Mouse (Mus musculus) CH12.LX (cell line): Measurements from ENCODE around the gene Ptprr. TPM values are rescaled to one million over a fixed set of nuclear protein-coding genes. Genes with fewer than 3 reads are reported as not detected.

Experiments
- DNase-seq: peaks from one replicate; pipeline ENCODE4 v3.0.0-alpha.2; 2013; ENCODE audit errors: extremely low read depth
- H3K27ac ChIP-seq: 2 replicates; pipeline ENCODE4 v1.5.1; 2012; ENCODE audit warnings: low read depth, mild to moderate bottlenecking, control low read depth, moderate library complexity; ENCODE audit not compliant: insufficient read depth
- H3K27me3 ChIP-seq: replicated peaks from 2 replicates; pipeline ENCODE3; 2012; ENCODE audit warnings: inconsistent platforms
- H3K36me3 ChIP-seq, 2 experiments: replicated peaks in 1 of 2; 2 replicates each; pipeline versions ENCODE3 to v1.6.1; 2012; ENCODE audit warnings: inconsistent platforms in 1 of 2, low read length in 1 of 2, mild to moderate bottlenecking in 1 of 2, mixed read lengths in 1 of 2, moderate library complexity in 1 of 2; ENCODE audit not compliant: control insufficient read depth in 1 of 2, insufficient read depth in 1 of 2
- H3K4me1 ChIP-seq, 2 experiments: 2 replicates each; pipeline ENCODE4 v1.6.1; 2012; ENCODE audit warnings: inconsistent platforms in 1 of 2, moderate library complexity in 1 of 2; ENCODE audit not compliant: insufficient read depth in 2 of 2, control insufficient read depth in 1 of 2
- H3K4me2 ChIP-seq: 2 replicates; pipeline ENCODE4 v1.6.1; 2012; ENCODE audit warnings: low read depth, mild to moderate bottlenecking, control low read depth; ENCODE audit not compliant: poor library complexity, insufficient read depth, severe bottlenecking
- H3K4me3 ChIP-seq, 3 experiments: fragments of 150-350 bp in 1 of 3; sonication (generic) in 1 of 3; replicated peaks in 1 of 3; 2 replicates each; pipeline versions ENCODE3 to v1.5.1; 2011 to 2012; ENCODE audit warnings: low read depth in 2 of 3, low read length in 2 of 3, mild to moderate bottlenecking in 2 of 3, moderate library complexity in 2 of 3, control low read depth in 1 of 3, improper control_type of control experiment in 1 of 3, inconsistent platforms in 1 of 3, mixed read lengths in 1 of 3; ENCODE audit not compliant: poor library complexity in 1 of 3
- H3K79me2 ChIP-seq: replicated peaks from 2 replicates; pipeline ENCODE4 v1.6.1; 2012; ENCODE audit warnings: mild to moderate bottlenecking, moderate library complexity; ENCODE audit not compliant: control insufficient read depth, poor library complexity, insufficient read depth, severe bottlenecking; ENCODE audit errors: extremely low read depth
- H3K9ac ChIP-seq: 2 replicates; pipeline ENCODE4 v1.6.1; 2012; ENCODE audit warnings: low read depth, mild to moderate bottlenecking, control low read depth, moderate library complexity; ENCODE audit not compliant: insufficient read depth
- H3K9me3 ChIP-seq: replicated peaks from 2 replicates; pipeline ENCODE3; 2012; ENCODE audit warnings: low read length, inconsistent platforms, mixed read lengths
- BHLHE40 ChIP-seq: IDR thresholded peaks from 2 replicates; pipeline ENCODE4 v1.6.1; 2011; ENCODE audit warnings: mild to moderate bottlenecking, low read depth, low read length, improper control_type of control experiment
- CHD1 ChIP-seq: IDR thresholded peaks from 2 replicates; pipeline ENCODE4 v1.6.1; 2012; ENCODE audit warnings: low read depth, low read length, improper control_type of control experiment, inconsistent platforms
- CTCF ChIP-seq, 2 experiments: IDR thresholded peaks in 1 of 2; conservative IDR thresholded peaks in 1 of 2; 2 replicates each; pipeline ENCODE4 v1.5.1; 2011 to 2012; ENCODE audit warnings: low read depth in 2 of 2, low read length in 2 of 2, improper control_type of control experiment in 1 of 2, inconsistent platforms in 1 of 2, mild to moderate bottlenecking in 1 of 2, moderate library complexity in 1 of 2
- ELF1 ChIP-seq: IDR thresholded peaks from 2 replicates; pipeline ENCODE4 v1.6.1; 2014; ENCODE audit warnings: low read depth, mild to moderate bottlenecking, inconsistent platforms, low read length, improper control_type of control experiment
- EP300 ChIP-seq: IDR thresholded peaks from 2 replicates; pipeline ENCODE4 v1.6.1; 2011; ENCODE audit warnings: low read length, improper control_type of control experiment
- ETS1 ChIP-seq: conservative IDR thresholded peaks from 2 replicates; pipeline ENCODE4 v1.6.1; 2012; ENCODE audit warnings: low read depth, mild to moderate bottlenecking, inconsistent platforms, low read length, improper control_type of control experiment, moderate library complexity
- GABPA ChIP-seq: IDR thresholded peaks from 2 replicates; pipeline ENCODE4 v1.6.1; 2012; ENCODE audit warnings: low read depth, low read length, improper control_type of control experiment, inconsistent platforms; ENCODE audit not compliant: insufficient replicate concordance
- HCFC1 ChIP-seq: IDR thresholded peaks from 2 replicates; pipeline ENCODE4 v1.6.1; 2012; ENCODE audit warnings: low read depth, mild to moderate bottlenecking, inconsistent platforms, low read length, improper control_type of control experiment
- JUN ChIP-seq: IDR thresholded peaks from 2 replicates; pipeline ENCODE4 v1.6.1; 2011; ENCODE audit warnings: low read depth, mild to moderate bottlenecking, low read length, improper control_type of control experiment, moderate library complexity; ENCODE audit not compliant: insufficient read depth
- JUND ChIP-seq: conservative IDR thresholded peaks from 2 replicates; pipeline ENCODE4 v1.6.1; 2011; ENCODE audit warnings: low read depth, low read length, improper control_type of control experiment
- MAFK ChIP-seq: IDR thresholded peaks from 2 replicates; pipeline ENCODE4 v1.6.1; 2011; ENCODE audit warnings: low read length, improper control_type of control experiment; ENCODE audit not compliant: insufficient replicate concordance
- MAX ChIP-seq: IDR thresholded peaks from 2 replicates; pipeline ENCODE4 v1.6.1; 2011; ENCODE audit warnings: low read length, improper control_type of control experiment
- MEF2A ChIP-seq: IDR thresholded peaks from 2 replicates; pipeline ENCODE4 v1.6.1; 2014; ENCODE audit warnings: low read depth, mild to moderate bottlenecking, inconsistent platforms, low read length, improper control_type of control experiment, borderline replicate concordance
- MXI1 ChIP-seq: IDR thresholded peaks from 2 replicates; pipeline ENCODE4 v1.6.1; 2011; ENCODE audit warnings: mild to moderate bottlenecking, low read depth, low read length, improper control_type of control experiment
- MYC ChIP-seq: IDR thresholded peaks from 2 replicates; pipeline ENCODE4 v1.6.1; 2011; ENCODE audit warnings: low read depth, mild to moderate bottlenecking, improper control_type of control experiment, low read length
- NELFE ChIP-seq: IDR thresholded peaks from 2 replicates; pipeline ENCODE4 v1.6.1; 2011; ENCODE audit warnings: low read depth, low read length, improper control_type of control experiment
- NRF1 ChIP-seq: IDR thresholded peaks from 2 replicates; pipeline ENCODE4 v1.6.1; 2014; ENCODE audit warnings: low read depth, mild to moderate bottlenecking, inconsistent platforms, low read length, improper control_type of control experiment, moderate library complexity
- POLR2AphosphoS2 ChIP-seq: IDR thresholded peaks from 2 replicates; pipeline ENCODE4 v1.6.1; 2011; ENCODE audit warnings: low read depth, low read length, improper control_type of control experiment
- RAD21 ChIP-seq: IDR thresholded peaks from 2 replicates; pipeline ENCODE4 v1.6.1; 2011; ENCODE audit warnings: low read depth, mild to moderate bottlenecking, low read length, improper control_type of control experiment, moderate library complexity
- RCOR1 ChIP-seq: conservative IDR thresholded peaks from 2 replicates; pipeline ENCODE4 v1.6.1; 2012; ENCODE audit warnings: low read depth, mild to moderate bottlenecking, inconsistent platforms, low read length, improper control_type of control experiment
- SIN3A ChIP-seq: IDR thresholded peaks from 2 replicates; pipeline ENCODE4 v1.6.1; 2012; ENCODE audit warnings: low read length, improper control_type of control experiment, inconsistent platforms
- TBP ChIP-seq: conservative IDR thresholded peaks from 2 replicates; pipeline ENCODE4 v1.6.1; 2011; ENCODE audit warnings: low read depth, low read length, improper control_type of control experiment
- UBTF ChIP-seq: IDR thresholded peaks from 2 replicates; pipeline ENCODE4 v1.6.1; 2012; ENCODE audit warnings: low read depth, mild to moderate bottlenecking, inconsistent platforms, low read length, improper control_type of control experiment, moderate library complexity
- USF1 ChIP-seq: IDR thresholded peaks from 2 replicates; pipeline ENCODE4 v1.6.1; 2014; ENCODE audit warnings: low read depth, mild to moderate bottlenecking, inconsistent platforms, low read length, improper control_type of control experiment
- ZKSCAN1 ChIP-seq: IDR thresholded peaks from 2 replicates; pipeline ENCODE4 v1.6.1; 2012; ENCODE audit warnings: low read depth, inconsistent platforms, low read length, improper control_type of control experiment, borderline replicate concordance
- ZMIZ1 ChIP-seq: IDR thresholded peaks from 2 replicates; pipeline ENCODE4 v1.6.1; 2012; ENCODE audit warnings: low read depth, mild to moderate bottlenecking, inconsistent platforms, low read length, improper control_type of control experiment
- ZNF384 ChIP-seq: IDR thresholded peaks from 2 replicates; pipeline ENCODE4 v1.6.1; 2012; ENCODE audit warnings: low read depth, low read length, improper control_type of control experiment, inconsistent platforms
- dilution Hi-C: fragments of 300-500 bp; cut with MboI; formaldehyde crosslinking; loops from 2 replicates; pipeline ENCODE4 v1.14.3; 2020; ENCODE audit warnings: low sequenced_read_pairs; ENCODE audit not compliant: extremely low pct_unique_long_range_greater_than_20kb, extremely low pct_ligation_motif_present
- in situ Hi-C: fragments of 300-500 bp; cut with MboI; formaldehyde crosslinking; loops from 3 replicates; pipeline ENCODE4 v1.14.3; 2019; ENCODE audit warnings: low sequenced_read_pairs, low pct_ligation_motif_present, low pct_unique_long_range_greater_than_20kb, mixed read lengths
- polyA plus RNA-seq: library from polyadenylated mRNA; unstranded; fragments of >175 nt; gene quantifications from 2 replicates; pipeline ENCODE4 v1.2.1, GENCODE M21; 2012; ENCODE audit warnings: low read depth; ENCODE audit not compliant: insufficient read length
- total RNA-seq, 2 experiments: library from RNA; depleted of rRNA; stranded (reverse); fragments of 300-350 nt in 1 of 2; fragments of >200 nt in 1 of 2; gene quantifications; 2 replicates each; pipeline ENCODE4 v1.2.3; 2012 to 2014

Ptprr gene
- total and polyA plus RNA-seq, 3 experiments: 0.51 to 1.9 (median 0.81) TPM

DNA sequence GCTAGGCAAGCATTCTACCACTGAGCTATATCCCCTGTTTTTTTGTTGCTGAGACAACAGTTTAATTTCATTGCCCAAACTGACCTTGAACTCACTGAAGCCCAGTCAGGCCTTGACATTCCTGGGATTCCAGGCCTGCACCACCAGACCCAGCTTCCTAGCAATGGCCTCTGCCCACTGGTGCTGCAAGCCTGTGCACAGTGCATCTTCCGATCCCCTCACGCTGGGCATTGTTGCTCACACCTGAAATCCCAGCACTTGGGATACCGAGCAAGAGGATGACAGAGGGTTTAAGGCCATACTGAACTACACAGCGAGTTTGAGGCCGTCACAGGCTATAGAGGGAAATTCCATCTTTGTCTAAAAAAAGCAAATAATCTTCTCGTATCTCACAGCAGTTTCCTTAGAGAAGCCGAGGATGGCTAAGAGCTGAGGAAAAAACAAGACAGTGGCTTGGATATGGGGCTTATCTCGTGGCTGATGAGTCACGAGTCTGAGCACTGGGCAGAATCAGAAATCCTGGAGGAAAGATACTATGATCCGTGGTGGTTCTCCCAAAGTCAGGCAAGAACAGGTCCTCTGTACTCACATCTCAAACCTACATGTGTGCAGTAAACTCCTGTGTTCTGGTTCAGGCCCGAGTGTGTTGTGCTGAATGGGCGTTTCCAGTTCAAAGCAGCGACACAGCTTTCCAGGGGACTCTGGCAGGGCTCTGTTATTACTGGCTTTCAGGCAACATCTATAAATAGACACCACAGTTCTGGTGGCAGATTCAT is 242.8 kb downstream of the Ptprr start:
- dilution Hi-C loops: no loop called here
- Histone ChIP-seq H3K4me3 (no peak overlapping the region), H3K4me1 (no peaks in the 10 kb centered on the region), H3K4me2 (no peak overlapping the region), H3K9me3 (no peaks in the 10 kb centered on the region), H3K27me3 (no peaks in the 10 kb centered on the region), H3K36me3 (no peaks in the 10 kb centered on the region)
- DNase-seq: no peak
- TF ChIP-seq GABPA: no peak
- no peak for TF ChIP-seq UBTF
- no peak for TF ChIP-seq MXI1
- no peak for TF ChIP-seq BHLHE40
- no peak for TF ChIP-seq MYC
- no peak for TF ChIP-seq JUND
- no peak for TF ChIP-seq ETS1
- no peak for TF ChIP-seq MEF2A
- TF ChIP-seq NELFE: no peak
- TF ChIP-seq ZKSCAN1: no peak
- TF ChIP-seq HCFC1: no peak
- no peak for TF ChIP-seq ELF1
- TF ChIP-seq MAX: no peak
- no peak for TF ChIP-seq RAD21
- no peak for TF ChIP-seq NRF1
- TF ChIP-seq EP300: no peak
- TF ChIP-seq USF1: no peak
- TF ChIP-seq CHD1: no peak
- no peak for TF ChIP-seq ZNF384
- TF ChIP-seq MAFK: no peak; the same call in 1 of the 2 replicates
- TF ChIP-seq, all 38 proteins: peak for 0
- no peaks in the 10 kb centered on the region for H3K79me2 ChIP-seq
- H3K9ac ChIP-seq: no peak overlapping the region
- H3K27ac ChIP-seq: no peak overlapping the region
- in situ Hi-C loops: no loop called here

GRCm38 (mm10) chr10:116261559-116261958 is 243.5 kb downstream of the Ptprr start:
- Histone ChIP-seq H3K4me3 (no peak overlapping the region), H3K9me3 (no peaks in the 10 kb centered on the region), H3K4me1 (no peaks in the 10 kb centered on the region), H3K36me3 (no peaks in the 10 kb centered on the region), H3K4me2 (no peak overlapping the region), H3K9ac (no peak overlapping the region), H3K27me3 (no peaks in the 10 kb centered on the region), H3K79me2 (no peaks in the 10 kb centered on the region)
- dilution Hi-C loops (no loop called here), in situ Hi-C loops (no loop called here)
- no peak for DNase-seq
- no peak for TF ChIP-seq ETS1
- TF ChIP-seq MXI1: no peak
- no peak for TF ChIP-seq BHLHE40
- no peak for TF ChIP-seq ZMIZ1
- no peak for TF ChIP-seq RCOR1
- no peak for TF ChIP-seq JUND
- no peak for TF ChIP-seq GABPA
- TF ChIP-seq JUN: no peak
- no peak for TF ChIP-seq POLR2AphosphoS2
- TF ChIP-seq SIN3A: no peak
- no peak for TF ChIP-seq UBTF
- TF ChIP-seq EP300: no peak
- no peak for TF ChIP-seq CTCF (conservative IDR thresholded peaks at IDR 0.05 in 1 of 2, IDR thresholded peaks at IDR 0.05 in 1 of 2; ENCODE audit: low read depth in 2 of 2, low read length in 2 of 2)
- no peak for TF ChIP-seq TBP
- no peak for TF ChIP-seq MAFK
- no peak for TF ChIP-seq MEF2A
- TF ChIP-seq, all 38 proteins: peak for 0
- H3K27ac ChIP-seq: no peak overlapping the region
